Mouse (Mus musculus) thymus, adult 2 months (tissue): ENCODE results near the gene Kcnk12.

Experiments used
- CTCF ChIP-seq: fragments of 200-500 bp; IDR thresholded peaks from 2 replicates; pipeline ENCODE4 v1.5.1; 2012; ENCODE audit warnings: mild to moderate bottlenecking, control low read depth, low read length, moderate library complexity, borderline replicate concordance; ENCODE audit not compliant: control insufficient read depth, poor library complexity, insufficient read depth; ENCODE audit errors: extremely low read depth
- POLR2A ChIP-seq: fragments of 200-500 bp; IDR thresholded peaks from 2 replicates; pipeline ENCODE4 v1.6.1; 2012; ENCODE audit warnings: mild to moderate bottlenecking, low read length, control low read depth, moderate library complexity; ENCODE audit not compliant: control insufficient read depth, poor library complexity, insufficient read depth; ENCODE audit errors: extremely low read depth

GRCm38 (mm10) chr17:87785721-87786120 lies 12.1 kb downstream of the Kcnk12 start:
- no peak for TF ChIP-seq CTCF
- TF ChIP-seq POLR2A: no peak
